Mouse (Mus musculus) kidney, adult 8-10 months (tissue): Measurements from ENCODE around the gene Dgke.

Source experiments
- DNase-seq, 2 experiments: peaks; one replicate each; pipeline ENCODE4 v3.0.0; 2022

Gene Dgke

DNA sequence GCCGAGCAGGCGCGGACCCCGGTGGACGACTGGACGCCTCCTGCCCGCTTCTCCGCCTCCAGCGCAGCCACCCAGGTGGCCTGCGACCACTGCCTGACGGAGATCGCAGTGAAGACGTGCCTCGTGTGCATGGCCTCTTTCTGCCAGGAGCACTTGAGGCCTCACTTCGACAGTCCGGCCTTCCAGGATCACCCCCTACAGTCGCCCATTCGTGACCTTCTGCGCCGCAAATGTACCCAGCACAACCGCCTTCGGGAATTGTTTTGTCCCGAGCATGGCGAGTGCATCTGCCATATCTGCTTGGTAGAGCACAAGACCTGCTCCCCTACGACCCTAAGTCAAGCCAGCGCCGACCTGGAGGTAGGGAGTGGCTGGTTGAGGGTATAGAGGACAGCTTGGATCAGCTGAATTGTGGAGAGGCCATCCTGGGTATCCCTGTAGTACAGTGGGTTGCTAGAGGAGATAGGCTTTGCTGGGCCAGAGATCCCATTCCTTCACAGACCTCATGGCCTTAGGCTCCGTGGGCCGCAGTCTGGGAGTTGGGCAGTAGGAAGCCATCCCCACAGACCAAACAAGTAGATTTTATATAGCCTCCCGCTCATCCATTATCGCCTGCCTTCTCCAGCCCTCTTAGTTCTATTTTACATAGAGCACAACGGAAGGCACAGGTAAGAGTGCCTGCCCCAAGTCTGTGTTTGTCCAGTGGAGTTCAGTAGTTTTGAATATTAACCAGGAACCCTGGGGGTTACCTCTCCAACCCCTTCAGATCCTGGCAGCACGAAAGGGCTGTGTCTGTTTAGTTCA lies 66.7 kb downstream of the Dgke start:
- DNase-seq, result peak in 1 of 2 experiments; percentile 52

GRCm38 (mm10) chr11:88998974-88999722 lies 67.5 kb downstream of the Dgke start, which contains the start of gene Trim25:
Trim25 (plus strand) TSS chr11:88999376.
- DNase-seq, result peak; percentile 94 to 96

- no peak for DNase-seq
Observed at GRCm38 (mm10) chr11:88998406-88998805, 68.2 kb downstream of the Dgke start.

DNA sequence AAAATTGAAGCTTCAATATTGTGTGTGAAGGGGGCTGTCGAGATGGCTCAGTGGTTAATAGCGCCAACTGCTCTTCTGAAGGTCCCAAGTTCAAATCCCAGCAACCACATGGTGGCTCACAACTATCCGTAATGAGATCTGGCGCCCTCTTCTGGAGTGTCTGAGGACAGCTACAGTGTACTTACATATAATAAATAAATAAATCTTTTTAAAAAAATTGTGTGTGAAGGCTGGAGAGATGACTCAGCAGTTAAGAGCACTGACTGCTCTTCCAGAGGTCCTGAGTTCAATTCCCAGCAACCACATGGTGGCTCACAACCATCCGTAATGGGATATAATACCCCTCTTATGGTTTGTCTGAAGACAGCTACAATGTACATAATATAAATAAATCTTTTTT lies 69.3 kb downstream of the Dgke start:
- DNase-seq, result peak in 1 of 2 experiments; percentile 38

GRCm38 (mm10) chr11:88996427-88996826 lies 70.2 kb downstream of the Dgke start:
- DNase-seq, result no peak

GRCm38 (mm10) chr11:88995616-88996015 lies 71.0 kb downstream of the Dgke start:
- DNase-seq, result no peak

GRCm38 (mm10) chr11:88994492-88994891 lies 72.2 kb downstream of the Dgke start:
- DNase-seq, result no peak

DNA sequence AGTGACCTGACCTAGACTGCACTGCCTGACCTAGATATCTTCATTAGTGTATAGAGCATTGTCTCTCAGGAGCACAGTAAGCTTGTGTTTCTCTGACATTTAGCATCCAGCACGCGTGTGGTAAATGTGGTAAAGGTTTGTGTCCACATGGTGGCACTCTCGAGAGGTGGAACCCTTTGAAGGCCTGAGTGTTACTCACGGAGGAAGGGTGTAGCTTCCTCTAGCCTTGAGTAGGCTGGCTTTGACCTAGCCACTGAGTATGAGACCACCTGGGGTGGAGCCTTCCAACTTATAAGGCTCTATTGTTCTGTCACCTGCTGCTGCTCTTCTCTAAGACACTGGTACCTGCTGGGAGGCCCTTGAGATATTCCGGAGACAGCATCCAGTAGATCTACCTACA lies 73.0 kb downstream of the Dgke start:
- DNase-seq, result peak; percentile 63 to 82

GRCm38 (mm10) chr11:88993186-88993585 lies 73.5 kb downstream of the Dgke start:
- no peak for DNase-seq

GRCm38 (mm10) chr11:88989530-88989929 lies 77.1 kb downstream of the Dgke start:
- no peak for DNase-seq

- DNase-seq, result no peak
Observed at GRCm38 (mm10) chr11:88988956-88989355, 77.7 kb downstream of the Dgke start.

DNA sequence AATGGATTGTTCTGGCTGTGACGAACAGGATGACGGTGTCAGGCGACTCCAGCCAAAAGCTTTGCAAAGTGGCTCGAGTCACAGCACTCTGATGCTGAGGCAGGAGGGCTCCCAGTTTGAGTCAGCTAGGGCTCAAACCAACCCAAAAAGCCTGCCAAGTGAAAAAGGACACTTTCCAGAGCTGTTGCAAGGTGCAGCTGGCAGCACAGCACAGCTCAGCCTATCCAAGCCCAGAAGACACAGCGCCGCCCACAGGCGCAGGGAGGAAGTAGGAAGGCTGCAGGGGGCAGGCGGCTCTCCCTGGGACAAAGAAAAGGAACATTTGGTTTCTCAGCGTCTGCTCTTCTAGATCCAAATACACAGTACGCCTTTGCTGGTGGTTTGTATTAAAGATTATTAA lies 80.0 kb downstream of the Dgke start:
- no peak for DNase-seq
